Mouse (Mus musculus) stomach, embryonic 14.5 days (tissue): Measurements from ENCODE around the gene Cfap73. TPM values are rescaled to one million over a fixed set of nuclear protein-coding genes. Genes with fewer than 3 reads are reported as not detected.

ENCODE experiments used
- ATAC-seq: fragments of 200-750 bp; cut with Nextera tagmentation; 2 replicates; pipeline ENCODE4 v1.8.0; 2017; ENCODE audit warnings: low read depth, moderate TSS enrichment; ENCODE audit not compliant: insufficient number of reproducible peaks, insufficient read depth, low FRiP score
- H3K27ac ChIP-seq: fragments of 300-500 bp; sonication (generic); 2 replicates; pipeline ENCODE4 v1.5.1; 2014; ENCODE audit warnings: mild to moderate bottlenecking, low read length, moderate library complexity, mixed read lengths
- H3K27me3 ChIP-seq: fragments of 300-500 bp; sonication (generic); 2 replicates; pipeline ENCODE4 v1.6.1; 2014; ENCODE audit warnings: low read length, control low read depth, mixed read lengths; ENCODE audit not compliant: control insufficient read depth, insufficient read depth
- H3K36me3 ChIP-seq: fragments of 300-500 bp; sonication (generic); 2 replicates; pipeline ENCODE4 v1.6.1; 2014; ENCODE audit warnings: mild to moderate bottlenecking, control low read depth, low read length, moderate library complexity, mixed read lengths; ENCODE audit not compliant: control insufficient read depth, insufficient read depth
- H3K4me1 ChIP-seq: fragments of 300-500 bp; sonication (generic); 2 replicates; pipeline ENCODE4 v1.6.1; 2014; ENCODE audit warnings: low read length, control low read depth, mixed read lengths; ENCODE audit not compliant: control insufficient read depth, insufficient read depth
- H3K4me2 ChIP-seq: fragments of 300-500 bp; sonication (generic); replicated peaks from 2 replicates; pipeline ENCODE4 v1.6.1; 2014; ENCODE audit warnings: low read depth, low read length, control low read depth
- H3K4me3 ChIP-seq: fragments of 300-500 bp; sonication (generic); 2 replicates; pipeline ENCODE4 v1.5.1; 2014; ENCODE audit warnings: low read depth, low read length, control low read depth
- H3K9ac ChIP-seq: fragments of 300-500 bp; sonication (generic); replicated peaks from 2 replicates; pipeline ENCODE4 v1.6.1; 2014; ENCODE audit warnings: low read depth, mild to moderate bottlenecking, control low read depth, low read length, moderate library complexity, mixed read lengths
- H3K9me3 ChIP-seq: fragments of 300-500 bp; sonication (generic); 2 replicates; pipeline ENCODE4 v1.6.1; 2016; ENCODE audit warnings: low read depth, low read length, control low read depth; ENCODE audit not compliant: control insufficient read depth
- WGBS: fragments of 180-500 bp; shearing (Covaris S2); extraction: QIAGEN DNeasy Blood & Tissue Kit; methylation state at CpG from one replicate; pipeline ENCODE4 v1.1.7; 2014; 5-methylcytosine and 5-hydroxymethylcytosine counted together
- polyA plus RNA-seq: library from polyadenylated mRNA; unstranded; fragments of >200 nt; fragmentation: Nextera tagmentation; extraction: Ambion mirVana; gene quantifications from 2 replicates; pipeline ENCODE4 v1.2.1, GENCODE M21; 2014

The Cfap73 gene
- polyA plus RNA-seq, 1 experiment from 2014 or later = not detected

- H3K4me1 ChIP-seq = peaks cover 23% of the 10 kb centered on the region
- 49% methylated on average over 26 of the region's 26 CpGs for WGBS
- no peak for ATAC-seq
Observed at GRCm38 (mm10) chr5:120579211-120579897, 54.7 kb downstream of the Cfap73 start.

GRCm38 (mm10) chr5:120578504-120579081 is 55.4 kb downstream of the Cfap73 start:
- Histone ChIP-seq H3K27me3 (no peaks in the 10 kb centered on the region), H3K4me1 (peaks cover 23% of the 10 kb centered on the region), H3K36me3 (no peaks in the 10 kb centered on the region; the same call in 1 of the 2 replicates), H3K9me3 (no peaks in the 10 kb centered on the region), H3K27ac (peak overlapping the region; percentile 77; the same call in 1 of the 2 replicates), H3K9ac (no peak overlapping the region), H3K4me3 (no peak overlapping the region), H3K4me2 (peak overlapping the region; percentile 12; the same call in 1 of the 2 replicates)
- peak; percentile 8; the same call in 1 of the 2 replicates for ATAC-seq
- 26% methylated on average over 12 of the region's 12 CpGs for WGBS

More at GRCm38 (mm10) chr5:120579211-120579897, 54.7 kb downstream of the Cfap73 start:
- Histone ChIP-seq H3K27me3 (no peaks in the 10 kb centered on the region), H3K4me3 (no peak overlapping the region), H3K4me2 (peak overlapping the region; percentile 12; the same call in 1 of the 2 replicates), H3K36me3 (no peaks in the 10 kb centered on the region; the same call in 1 of the 2 replicates), H3K9me3 (no peaks in the 10 kb centered on the region), H3K27ac (peak overlapping the region; percentile 77), H3K9ac (no peak overlapping the region)

Other genes with a start within 250 kb of the Cfap73 start
- gene Lhx5, start 202.5 kb downstream of the Cfap73 start, polyA plus RNA-seq = 0.35 TPM in 1 of 2 replicates, not detected in the other
- 5.7 and 5.8 TPM in 2 replicates for gene Sdsl, start 161.4 kb downstream of the Cfap73 start, polyA plus RNA-seq
- gene Sds, start 157.7 kb downstream of the Cfap73 start, polyA plus RNA-seq = not detected in 2 replicates
- gene Plbd2, start 130.6 kb downstream of the Cfap73 start, polyA plus RNA-seq = 39.6 and 40.2 TPM in 2 replicates
- 4.1 and 5.4 TPM in 2 replicates for gene Slc8b1, start 123.1 kb downstream of the Cfap73 start, polyA plus RNA-seq
- 24.0 and 26.5 TPM in 2 replicates for gene Tpcn1, start 45.6 kb downstream of the Cfap73 start, polyA plus RNA-seq
- gene Iqcd, start 45.2 kb downstream of the Cfap73 start, polyA plus RNA-seq = 0.54 and 0.78 TPM in 2 replicates
- 8.4 and 9.0 TPM in 2 replicates for gene Rita1, start 21.6 kb downstream of the Cfap73 start, polyA plus RNA-seq
- gene Ddx54, start 21.5 kb downstream of the Cfap73 start, polyA plus RNA-seq = 27.1 and 30.7 TPM in 2 replicates
- 0.07 and 0.18 TPM in 2 replicates for gene Rasal1, start 14.6 kb upstream of the Cfap73 start, polyA plus RNA-seq
- gene Dtx1, start 77.7 kb upstream of the Cfap73 start, polyA plus RNA-seq = 5.2 and 5.9 TPM in 2 replicates
- 0.58 and 0.70 TPM in 2 replicates for gene Oas2, start 115.6 kb upstream of the Cfap73 start, polyA plus RNA-seq
- gene Oas3, start 143.4 kb upstream of the Cfap73 start, polyA plus RNA-seq = not detected in 2 replicates
- gene Oas1e, start 161.3 kb upstream of the Cfap73 start, polyA plus RNA-seq = not detected in 2 replicates
- gene Oas1c, start 178.3 kb upstream of the Cfap73 start, polyA plus RNA-seq = 0.59 and 1.2 TPM in 2 replicates
- gene Oas1f, start 213.1 kb upstream of the Cfap73 start, polyA plus RNA-seq = 0.35 TPM in 1 of 2 replicates, not detected in the other
- gene Oas1h, start 227.2 kb upstream of the Cfap73 start, polyA plus RNA-seq = not detected in 2 replicates